Mouse (Mus musculus): ENCODE data around the gene Nup188.

The Nup188 gene

GRCm38 (mm10) chr2:30285416-30286181 is 598 bp upstream of the Nup188 start:
- DNase-seq: peak in 1 of 2 experiments; percentile 6

GRCm38 (mm10) chr2:30287027-30287373 is 803 bp downstream of the Nup188 start:
- DNase-seq: peak; percentile 21 to 29

- DNase-seq: no peak
These were observed 13.3 kb downstream of the Nup188 start for GRCm38 (mm10) chr2:30299525-30299924.

DNA sequence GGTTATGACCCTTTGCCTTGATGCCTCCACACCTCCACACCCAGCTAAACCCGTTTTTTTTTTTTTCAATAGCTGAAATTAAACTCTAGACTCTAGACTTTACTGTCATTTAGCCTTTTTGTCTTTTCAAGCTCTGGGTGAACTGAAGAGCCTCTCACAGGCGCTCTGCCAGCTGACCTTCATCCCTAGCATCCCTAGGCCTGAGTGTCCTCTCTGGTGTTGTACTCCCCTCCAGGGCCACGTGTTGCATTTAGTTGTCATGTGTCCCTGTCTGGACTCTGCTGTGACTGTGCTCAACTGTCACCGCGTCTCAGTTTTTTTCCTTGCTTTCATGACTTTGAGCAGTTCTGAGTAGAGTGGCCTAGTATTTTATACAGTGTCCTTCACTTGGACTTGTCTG is 13.8 kb downstream of the Nup188 start:
- DNase-seq: no peak

- DNase-seq: no peak
These were observed 19.9 kb downstream of the Nup188 start for GRCm38 (mm10) chr2:30306087-30306486.

DNA sequence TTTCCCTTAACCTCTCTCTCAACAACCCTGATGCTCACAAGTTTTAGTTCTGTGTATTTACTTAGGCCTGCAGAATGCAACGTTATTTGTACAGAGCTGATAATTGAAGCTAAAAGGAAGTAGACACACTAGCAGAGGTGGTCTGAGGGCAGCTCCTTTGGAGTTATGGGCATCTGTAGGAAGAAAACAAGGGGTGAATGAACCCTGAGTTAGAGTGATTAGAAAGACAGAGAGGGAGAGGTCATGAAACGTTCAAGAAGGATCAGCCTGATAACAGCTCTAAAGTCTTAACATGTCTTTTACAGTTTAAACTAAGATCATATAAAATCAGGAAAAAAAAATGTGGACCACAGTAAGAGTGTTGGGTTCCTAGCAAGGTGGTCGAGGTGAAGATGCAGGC is 23.2 kb downstream of the Nup188 start:
- DNase-seq: no peak

- DNase-seq: no peak
These were observed 25.3 kb downstream of the Nup188 start for GRCm38 (mm10) chr2:30311481-30311880.

GRCm38 (mm10) chr2:30316136-30316535 is 29.9 kb downstream of the Nup188 start:
- DNase-seq: no peak

DNA sequence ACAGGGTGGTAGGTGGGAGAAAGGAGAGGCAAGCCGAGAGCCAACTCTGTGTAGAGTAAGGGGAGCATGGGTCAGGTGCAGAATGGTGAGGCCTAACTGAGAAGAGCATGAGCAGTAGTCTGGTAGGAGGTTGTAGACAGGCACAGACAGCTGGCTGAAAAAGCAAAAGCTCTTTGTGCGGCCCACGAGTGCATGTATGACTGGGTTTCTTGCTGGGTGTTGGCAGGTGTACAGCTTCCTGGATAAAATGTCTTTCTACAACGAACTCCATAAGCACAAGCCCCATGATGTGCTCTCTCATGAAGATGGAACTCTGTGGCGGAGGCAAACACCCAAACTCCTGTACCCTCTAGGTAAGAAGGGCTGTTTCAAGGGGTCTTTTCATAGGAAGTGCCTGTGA is 30.8 kb downstream of the Nup188 start:
- no peak for DNase-seq

DNA sequence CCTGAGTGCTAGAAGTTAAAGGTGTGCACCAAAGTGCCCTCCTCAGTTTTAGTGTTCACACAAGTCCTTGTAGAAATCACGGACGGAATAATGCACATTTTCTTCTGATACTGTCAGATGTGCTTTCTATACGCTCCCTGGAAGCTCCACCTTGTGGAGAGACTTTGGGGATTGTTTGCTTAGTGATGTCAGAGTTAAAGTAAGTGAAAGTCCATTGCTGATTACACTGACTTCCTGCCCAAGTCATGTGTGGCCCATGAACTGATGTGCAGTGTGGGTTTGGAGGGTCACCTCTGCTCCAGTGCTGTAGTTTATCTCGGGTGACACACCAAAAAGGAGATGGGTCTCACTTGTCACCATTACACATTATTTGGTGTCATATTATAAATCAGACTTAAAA is 33.1 kb downstream of the Nup188 start:
- no peak for DNase-seq

- no peak for DNase-seq
These were observed 36.9 kb downstream of the Nup188 start for GRCm38 (mm10) chr2:30323111-30323510.

GRCm38 (mm10) chr2:30325296-30325695 is 39.1 kb downstream of the Nup188 start:
- DNase-seq: no peak

DNA sequence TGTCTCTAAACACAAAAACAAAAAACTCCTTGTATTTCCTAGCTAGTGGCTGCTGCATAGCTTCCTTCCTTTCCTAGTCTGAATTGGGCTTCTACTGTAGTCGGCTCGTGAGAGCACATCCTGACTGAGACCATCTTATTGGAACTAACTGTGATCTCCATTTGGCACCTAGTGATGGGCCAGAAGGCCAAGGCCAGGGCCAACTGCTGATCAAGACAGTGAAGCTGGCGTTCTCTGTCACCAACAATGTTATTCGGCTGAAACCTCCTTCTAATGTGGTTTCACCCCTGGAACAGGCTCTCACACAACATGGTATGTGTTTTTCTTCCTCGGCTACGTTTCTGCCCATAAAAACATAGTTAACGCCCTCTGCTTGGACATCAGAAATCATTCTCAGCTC is 41.1 kb downstream of the Nup188 start:
- DNase-seq: no peak

DNA sequence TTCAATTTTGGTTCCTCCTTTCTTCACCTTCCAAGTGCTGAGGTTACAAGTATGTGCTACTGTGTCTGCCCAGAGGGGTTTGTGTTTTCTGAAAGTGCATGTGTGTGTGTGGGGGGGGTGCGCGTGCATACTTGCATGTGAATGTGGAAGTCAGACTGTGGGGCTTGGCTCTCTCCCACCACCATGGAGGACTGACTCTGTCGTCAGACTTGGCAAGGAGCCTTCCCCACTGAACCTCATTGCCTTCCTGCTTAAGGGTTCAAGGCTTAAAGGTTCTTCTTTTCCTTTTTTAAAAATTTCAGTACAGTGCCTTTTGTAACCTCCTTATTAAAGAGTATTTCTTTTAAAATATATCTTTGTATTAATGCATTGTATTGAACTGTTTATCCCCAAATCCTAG is 42.6 kb downstream of the Nup188 start:
- no peak for DNase-seq

GRCm38 (mm10) chr2:30335324-30335723 is 49.1 kb downstream of the Nup188 start:
- DNase-seq: no peak

DNA sequence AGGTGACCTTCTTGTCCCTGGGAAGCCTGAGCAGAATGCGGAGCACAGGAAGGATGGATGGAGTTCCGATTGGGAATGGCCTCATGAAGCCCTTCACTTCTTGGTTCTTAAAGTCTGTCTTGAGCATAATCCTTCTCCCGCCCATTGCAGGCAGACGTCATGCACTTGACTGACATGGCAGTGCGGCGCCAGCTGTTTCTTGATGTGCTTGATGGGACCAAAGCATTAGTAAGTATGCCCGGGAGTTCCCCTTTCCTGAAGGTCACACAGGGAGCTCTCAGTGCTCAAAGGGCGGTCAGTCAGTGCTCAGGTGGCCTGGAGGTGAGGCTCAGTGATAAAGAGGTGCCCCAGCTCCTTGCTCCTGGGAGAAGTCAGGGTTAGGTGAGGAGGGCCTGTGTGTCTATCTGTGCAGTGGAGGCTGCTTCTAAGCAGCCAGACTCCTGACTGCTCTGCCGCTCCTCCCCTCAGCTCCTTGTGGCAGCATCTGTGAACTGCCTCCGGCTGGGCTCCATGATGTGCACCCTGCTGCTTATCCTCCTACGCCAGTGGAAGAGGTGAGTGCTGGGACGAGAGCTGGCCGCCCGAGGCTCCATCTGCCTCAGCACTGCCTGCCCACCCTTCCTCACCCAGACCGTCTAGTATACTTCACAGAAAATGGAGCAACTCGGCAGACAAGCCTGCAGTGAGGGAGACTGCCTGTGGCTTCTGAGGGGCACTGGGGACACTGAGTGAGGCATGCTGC is 50.1 kb downstream of the Nup188 start:
- no peak for DNase-seq

DNA sequence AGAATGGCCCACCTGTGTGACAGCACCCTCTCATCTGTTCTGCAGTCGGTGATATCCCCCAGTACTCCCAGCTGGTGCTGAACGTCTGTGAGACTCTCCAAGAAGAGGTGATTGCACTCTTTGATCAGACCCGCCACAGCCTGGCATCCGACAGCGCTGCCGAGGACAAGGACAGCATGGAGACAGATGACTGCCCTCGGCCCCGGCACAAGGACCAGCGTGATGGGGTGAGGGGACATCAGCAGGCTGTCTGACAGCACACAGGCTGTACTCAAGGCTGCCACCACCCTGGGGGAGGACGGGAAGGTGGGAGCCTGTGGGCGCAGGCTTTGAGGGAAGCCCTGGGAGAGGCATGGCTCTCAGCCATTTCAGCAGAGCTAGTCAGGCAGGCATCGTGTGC is 51.0 kb downstream of the Nup188 start:
- DNase-seq: no peak

DNA sequence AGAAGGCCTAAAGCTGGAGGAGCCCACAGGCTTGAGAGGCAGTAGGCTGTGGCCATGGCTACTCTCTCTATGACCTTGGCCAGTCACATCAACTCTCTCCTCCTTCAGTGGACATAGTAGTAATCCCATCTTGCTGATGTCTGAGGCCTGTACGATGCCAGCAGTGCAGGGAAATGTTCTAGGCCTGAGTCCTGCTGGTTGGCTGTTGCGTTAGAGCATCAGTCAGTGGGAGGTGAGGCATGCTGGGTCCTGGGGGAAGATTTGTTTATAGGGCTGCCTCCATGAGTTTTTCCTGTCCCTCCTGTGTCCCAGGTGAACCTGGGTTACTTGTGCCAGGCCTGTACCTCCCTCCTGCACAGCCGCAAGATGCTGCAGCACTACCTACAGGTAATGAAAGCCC is 55.9 kb downstream of the Nup188 start:
- no peak for DNase-seq

GRCm38 (mm10) chr2:30342544-30342943 is 56.3 kb downstream of the Nup188 start:
- no peak for DNase-seq

- DNase-seq: no peak
These were observed 57.5 kb downstream of the Nup188 start for GRCm38 (mm10) chr2:30343601-30344137.

- no peak for DNase-seq
These were observed 59.9 kb downstream of the Nup188 start for GRCm38 (mm10) chr2:30345971-30346676.

DNA sequence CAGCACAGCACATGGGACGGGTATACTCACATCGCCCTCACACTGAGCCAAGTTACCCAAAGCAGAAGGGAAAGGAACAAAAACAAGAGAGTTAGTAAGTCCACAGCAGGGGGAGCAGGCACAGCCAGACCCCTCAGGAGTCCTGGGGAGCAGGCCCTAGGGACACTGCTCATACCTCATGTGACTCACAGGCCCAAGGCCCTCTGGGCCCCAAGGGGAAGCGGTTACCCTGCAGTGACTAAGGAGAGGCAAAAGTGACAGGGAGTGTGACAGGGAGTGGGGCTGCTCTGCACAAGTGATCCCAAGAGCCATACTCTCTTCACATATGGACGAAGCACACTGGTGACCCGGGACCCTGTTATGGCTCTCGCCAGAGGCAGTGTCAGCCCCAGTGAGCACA is 63.0 kb downstream of the Nup188 start:
- DNase-seq: no peak

DNA sequence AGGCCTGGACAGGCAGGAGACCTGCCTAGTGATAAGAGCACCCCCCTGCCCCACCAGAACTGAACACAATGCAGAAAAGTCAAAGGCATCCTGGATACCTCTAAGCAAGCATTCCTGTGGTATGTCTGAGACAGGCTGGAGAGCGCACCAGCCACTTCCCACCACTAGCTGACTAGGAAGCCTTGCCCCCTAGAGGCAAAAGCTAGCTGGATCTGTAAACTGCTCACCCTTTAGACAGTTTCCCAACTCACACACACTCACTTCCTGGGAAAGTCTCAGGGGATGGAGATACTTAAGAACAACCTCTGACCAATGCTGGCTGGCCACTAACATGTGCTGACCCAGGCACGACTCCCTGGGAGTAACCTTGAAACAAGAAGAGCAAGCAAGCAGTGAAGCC is 65.0 kb downstream of the Nup188 start:
- DNase-seq: no peak

GRCm38 (mm10) chr2:30355861-30356260 is 69.7 kb downstream of the Nup188 start:
- DNase-seq: no peak

Data from thymus, postnatal 36 days (tissue).